Mouse (Mus musculus): ENCODE data around the gene Srp14.
A peak's percentile ranks its signal among the peaks of the same experiment; 100 is the strongest.

Srp14 gene

DNA sequence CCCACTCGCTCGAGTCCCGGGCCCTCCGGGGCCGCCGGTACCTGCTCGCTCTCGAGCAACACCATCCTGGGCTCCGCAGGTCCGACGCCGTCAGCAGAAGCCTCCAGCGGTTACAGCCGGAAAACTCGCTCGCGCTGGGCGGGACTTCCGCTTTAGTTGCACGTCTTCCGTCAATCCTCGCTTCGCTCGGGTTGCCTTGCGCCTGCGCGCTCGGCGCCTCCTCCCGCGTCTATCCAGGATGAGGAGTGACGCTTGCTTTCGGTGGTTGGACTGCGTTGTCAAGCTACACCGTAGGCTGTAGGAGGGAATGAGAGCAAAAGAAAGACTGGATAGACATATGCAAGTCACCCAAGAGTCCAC, at the start of gene Srp14:
Gene Srp14 (minus strand): TSS at position 162 of the 360 bp plus-strand sequence.
- DNase-seq (ENCODE audit: low spot score in 2 of 2) = peak; percentile 88 to 92

DNA sequence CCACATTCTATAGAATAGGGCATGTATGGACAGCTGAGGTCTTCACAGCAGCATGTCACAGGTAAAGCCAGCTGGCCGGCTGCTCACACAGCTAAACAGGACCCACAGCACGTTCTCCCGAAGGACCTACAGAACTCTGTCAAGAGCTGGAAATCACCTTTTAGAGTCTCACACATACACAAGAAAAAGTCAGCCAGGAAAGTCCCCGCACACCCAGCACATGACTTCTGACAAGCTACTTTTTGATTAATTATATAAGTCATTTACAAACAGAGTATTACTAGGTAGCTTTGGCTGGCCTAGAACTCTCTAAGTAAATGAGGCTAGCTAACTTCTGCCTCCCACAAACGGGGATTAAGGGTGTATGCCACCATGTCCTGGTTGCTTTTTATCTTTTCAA, 47.0 kb upstream of the Srp14 start:
- DNase-seq (ENCODE audit: low spot score in 2 of 2) = no peak

DNA sequence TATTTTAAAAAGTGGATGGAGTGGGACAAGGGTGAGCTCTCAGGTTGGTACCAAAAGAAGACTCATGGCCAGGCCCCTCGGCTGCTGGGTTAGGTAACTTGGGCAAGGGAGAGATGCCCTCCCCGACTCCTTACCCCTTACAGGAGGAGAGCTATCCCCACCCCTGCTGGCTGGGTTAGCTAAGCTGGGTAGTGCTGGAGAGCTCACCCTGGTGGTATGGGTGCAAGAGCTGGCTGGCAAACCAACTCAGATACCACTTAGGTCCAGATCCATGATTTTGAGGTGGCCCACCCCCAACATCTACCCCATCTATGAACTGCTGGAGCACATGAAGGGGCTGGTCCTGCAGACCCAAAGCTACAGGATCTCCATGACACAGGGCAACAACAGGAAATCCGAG, 45.3 kb upstream of the Srp14 start:
- no peak for DNase-seq (ENCODE audit: low spot score in 2 of 2)

DNA sequence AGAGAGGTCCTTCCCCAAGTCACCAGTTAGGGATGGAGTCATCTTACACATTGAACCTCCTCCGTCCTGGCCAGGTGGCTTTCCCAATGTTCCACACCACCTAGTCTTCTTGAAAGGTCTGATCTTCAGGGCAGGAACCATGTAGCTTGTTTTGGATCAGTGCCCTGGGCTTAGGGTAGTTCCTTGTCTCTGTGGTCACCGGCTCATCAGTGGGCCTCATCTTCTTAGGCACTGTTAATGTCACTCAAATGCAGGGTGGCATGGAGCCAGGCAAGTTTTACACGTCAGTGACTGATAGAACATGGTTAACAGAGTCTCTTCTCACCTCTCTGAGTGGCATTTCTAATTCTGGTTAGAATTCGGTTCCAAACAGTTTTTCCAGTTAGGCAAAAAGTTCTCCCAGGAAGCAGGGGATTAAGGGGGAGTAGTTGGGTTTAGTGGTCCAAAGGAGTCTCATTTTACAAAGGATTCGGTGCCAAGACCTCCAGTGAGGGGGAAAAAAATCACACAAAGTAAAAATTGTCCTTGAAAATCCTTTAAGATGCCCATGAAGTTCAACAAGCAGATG, 43.7 kb upstream of the Srp14 start:
- DNase-seq (ENCODE audit: low spot score in 2 of 2) = no peak

DNA sequence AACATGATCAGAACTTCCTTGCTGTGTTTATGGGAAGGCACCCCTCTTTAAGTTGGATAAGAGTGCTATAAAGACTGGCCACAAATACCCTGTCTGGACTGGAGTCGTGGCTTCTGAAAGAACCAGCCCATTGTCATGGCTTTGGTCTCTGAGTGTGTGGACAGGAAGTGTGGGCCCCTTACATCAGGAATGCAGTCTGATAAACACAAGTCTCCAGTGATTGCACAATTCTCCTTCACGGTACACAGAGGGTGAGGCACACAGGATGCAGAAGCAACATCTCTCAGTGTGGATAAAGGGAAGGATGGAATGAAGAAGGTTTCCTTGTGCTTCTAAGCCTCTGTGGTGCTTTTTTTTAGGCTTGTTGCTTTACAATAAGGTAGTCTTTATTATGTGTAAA, 42.8 kb upstream of the Srp14 start:
- DNase-seq (ENCODE audit: low spot score in 2 of 2) = no peak

DNA sequence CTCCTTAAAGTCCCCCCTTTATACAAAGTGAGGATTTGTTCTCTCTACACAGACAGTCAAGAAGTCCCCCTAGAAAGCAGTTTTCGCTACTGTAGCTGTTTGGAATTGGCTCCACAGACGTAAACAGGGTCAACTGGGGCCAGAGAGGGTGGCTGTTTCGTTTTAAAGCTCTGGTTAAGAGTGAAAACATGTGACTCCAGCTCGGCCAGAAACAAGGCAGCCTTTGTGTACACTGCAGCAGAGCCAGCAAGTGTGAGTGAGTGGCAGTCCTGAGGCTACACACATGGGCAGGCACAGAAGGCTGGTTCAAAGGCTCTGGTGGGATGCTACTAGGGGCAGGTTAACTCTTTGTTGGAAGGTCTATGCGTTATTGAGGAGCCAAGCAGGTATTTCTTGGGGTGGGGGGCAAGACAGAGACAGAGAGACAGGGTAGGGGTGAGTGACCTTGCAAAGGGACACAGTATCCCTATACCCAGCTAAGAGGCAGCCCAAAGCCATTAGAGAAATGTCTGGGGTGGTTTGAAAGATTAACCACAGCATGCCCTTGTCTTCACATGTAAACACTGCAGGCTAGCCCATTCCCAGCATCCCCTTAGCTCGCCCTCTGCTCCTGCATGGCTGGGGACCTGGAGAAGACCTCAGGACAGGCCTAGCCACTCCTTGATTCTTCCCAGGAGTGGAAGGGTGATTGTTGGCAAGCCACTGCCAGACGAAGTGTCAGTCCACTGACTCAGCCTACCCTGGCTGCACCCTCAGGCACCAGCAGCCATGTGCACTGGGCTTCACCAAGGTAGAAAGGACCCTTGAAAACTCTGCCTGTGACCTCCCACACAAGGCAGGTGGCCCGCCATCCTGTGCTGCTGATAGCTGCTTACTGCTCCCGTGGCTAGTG, 40.8 kb upstream of the Srp14 start:
- no peak for DNase-seq (ENCODE audit: low spot score in 2 of 2)

DNA sequence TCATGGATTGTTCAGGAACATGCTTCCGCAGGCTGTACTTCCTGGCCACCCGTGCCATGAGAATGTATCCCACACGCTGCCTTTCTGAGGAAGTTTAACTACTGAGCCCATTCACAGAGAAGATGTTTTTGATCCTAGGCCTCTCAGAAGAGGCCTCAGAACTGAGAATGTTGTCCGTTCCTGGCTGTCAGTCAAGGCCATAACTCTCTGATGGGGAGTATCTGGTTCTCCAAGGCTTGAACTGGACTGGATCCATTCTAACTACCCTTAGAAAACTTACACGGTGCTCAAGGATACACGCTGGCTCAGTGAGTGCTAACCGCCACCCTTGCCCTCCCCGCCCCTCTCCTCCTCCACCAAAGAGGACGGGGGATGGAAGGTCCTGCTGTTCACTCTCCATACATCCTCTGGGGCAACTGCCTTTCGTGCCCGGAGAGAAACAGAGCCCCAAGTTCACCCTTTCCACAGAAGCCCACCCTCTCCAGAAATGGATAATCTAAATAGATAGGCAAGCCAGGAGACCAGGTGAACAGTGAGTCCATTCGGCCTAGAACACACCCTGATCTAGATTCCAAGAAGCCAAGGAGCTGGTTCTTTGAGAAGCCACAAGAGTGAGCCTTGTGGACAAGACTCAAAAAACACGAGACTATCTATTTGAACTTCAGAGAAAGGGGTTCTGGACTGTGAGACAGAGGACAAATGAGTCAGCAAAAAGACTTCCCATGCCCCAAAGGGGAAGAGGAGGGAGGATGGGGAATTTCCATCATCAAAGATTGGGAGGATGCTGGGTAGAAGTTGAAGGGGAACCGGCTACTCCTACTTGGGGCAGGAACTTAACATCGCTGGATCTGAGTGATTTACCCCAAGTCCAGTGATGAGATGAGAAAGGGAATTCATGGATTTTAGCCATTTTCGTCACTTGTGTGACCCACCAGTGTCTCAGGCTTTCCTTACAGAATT, 33.2 kb upstream of the Srp14 start:
- no peak for DNase-seq (ENCODE audit: low spot score in 2 of 2)

DNA sequence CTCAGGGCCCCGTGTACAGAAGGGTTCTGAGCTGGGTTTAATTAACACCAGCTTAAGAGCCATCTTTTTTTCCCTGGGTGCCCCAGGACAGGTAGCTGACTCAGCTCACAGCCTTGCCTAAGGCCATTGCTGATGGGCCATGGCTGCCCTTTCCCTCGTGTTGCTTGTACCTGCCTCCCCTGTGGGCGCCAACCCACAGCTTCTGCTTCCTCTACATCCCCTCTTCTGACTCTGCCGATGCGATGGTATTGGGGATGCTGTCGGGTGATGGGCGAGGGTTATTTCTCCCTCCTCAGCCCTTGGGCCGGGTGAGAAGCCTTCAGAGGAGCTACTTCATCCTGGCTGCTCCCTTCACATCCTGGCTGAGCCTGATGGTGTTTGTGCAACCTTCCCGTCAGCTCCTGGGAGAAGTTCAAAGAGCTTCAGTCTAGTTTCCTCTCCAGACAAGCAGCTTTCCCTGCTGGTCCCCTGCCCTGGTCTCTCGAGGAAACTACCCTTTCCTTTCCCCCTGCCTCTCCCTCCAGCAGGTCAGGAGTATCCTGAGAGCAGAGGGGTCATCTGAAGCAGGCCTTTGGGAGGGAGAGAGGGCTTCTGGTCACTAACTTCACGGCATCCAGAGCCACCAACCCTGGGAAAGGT, 32.4 kb upstream of the Srp14 start:
- DNase-seq (ENCODE audit: low spot score in 2 of 2) = no peak

DNA sequence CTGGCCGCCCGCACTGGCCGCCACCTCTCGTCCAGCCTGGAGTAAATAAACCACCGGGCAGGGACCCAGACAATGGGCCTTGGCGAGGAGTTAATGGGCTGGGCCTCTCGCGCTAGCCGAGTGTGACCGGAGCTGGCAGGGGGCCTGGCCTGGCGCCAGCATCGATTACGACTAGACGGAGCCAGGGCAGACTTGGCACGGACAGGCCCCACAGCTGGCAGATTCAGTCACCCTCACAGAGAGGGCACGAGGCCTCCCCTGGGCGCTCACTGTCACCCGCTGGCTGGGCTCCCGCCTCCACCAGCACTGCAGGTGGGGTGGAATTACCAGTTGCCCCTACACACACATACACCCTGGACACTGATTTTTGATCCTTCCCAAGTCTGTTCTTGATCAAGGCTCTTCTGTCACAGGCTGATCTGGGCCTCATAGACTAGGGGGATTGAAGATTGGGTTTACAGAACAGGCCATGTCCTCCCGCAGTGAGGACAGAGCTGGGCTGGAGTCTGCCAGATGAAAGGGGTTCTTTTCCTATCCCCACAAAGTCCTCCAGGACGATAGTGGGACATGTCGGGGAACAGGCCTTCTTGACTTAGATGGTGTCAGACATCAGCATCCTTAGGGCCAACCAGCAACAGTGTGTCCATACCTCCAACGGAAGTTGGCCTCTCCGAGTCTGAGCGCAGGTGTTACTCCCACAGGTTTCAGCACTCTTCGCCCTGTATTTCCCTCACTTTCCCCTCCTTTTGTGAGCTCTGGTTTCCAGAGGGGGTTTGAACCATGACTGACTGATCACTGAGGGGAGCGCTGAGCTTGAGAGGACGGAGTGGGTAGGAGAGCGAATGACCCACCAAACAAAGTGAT, 31.2 kb upstream of the Srp14 start:
- DNase-seq (ENCODE audit: low spot score in 2 of 2) = no peak

DNA sequence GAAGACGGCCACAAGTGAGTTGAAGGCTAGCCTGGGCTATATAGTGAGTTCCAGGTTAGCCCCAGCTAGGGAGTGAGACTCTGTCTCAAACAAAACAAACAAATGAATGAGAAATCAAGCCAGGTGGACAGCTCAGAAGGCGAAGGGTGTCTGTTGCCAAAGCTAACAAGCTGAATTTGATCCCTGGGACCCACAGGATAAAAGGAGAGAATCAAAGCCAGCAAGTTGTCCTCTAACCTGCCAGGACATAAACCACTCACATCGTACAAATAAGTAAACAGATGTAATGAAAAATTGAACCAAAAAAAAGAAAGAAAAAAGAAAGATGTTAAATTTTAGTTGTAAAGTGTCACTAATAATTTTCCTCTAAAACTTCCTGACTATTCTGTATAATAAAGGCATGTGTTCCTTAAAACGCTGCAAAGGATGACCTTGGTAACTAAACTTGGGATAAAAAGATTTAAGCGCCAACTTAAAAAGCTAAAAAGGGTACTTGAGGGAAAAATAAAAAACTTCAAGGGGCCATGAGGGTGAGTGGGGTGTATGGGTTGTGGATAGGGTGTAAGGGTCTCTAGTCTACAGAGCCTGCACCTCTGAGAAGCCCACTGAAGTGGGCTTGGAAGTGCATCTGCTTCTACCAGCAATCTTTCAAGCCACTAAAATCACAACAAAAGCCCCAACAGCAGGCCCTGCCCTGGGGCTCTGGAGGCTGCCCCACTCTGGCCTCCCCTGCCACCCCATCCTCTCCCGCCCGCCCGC, 30.4 kb upstream of the Srp14 start:
- DNase-seq (ENCODE audit: low spot score in 2 of 2) = no peak

DNA sequence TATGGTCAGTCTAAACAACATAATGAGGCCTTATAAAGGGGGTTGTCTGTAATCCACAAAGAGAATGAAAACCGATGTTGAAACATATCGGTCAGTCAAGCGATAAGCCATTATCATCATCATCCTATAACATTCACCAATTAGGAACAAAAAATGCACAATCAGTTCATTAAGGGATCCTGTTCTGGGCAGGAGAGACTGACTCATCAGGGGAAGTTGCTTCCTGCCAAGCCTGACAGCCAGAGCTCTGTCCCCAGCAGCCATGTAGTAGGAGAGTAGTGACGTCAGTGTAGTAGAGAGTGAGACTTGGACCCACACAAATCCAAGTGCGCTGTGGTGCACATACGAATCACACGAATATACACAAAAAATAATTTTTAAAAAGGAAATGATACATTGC, 27.6 kb upstream of the Srp14 start:
- no peak for DNase-seq (ENCODE audit: low spot score in 2 of 2)

DNA sequence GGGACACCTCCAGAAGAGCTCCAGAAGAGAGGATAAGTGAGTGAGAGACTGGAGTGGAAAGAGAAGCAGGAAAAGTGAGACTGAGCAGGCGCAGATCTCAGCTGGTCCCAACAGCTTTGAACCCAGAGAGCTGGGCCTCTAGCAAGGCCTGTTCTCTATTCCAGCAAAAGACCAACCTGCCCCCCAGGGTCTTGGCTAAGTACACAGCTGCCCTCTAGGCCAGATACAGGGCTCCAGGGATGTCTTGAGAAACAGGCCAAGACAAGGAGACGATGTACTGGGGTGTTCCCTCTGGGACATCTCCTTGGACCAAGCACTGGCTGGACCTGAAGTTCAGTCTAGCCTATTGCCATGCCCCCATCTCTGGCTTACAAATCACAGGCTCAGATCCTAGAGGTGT, 20.7 kb upstream of the Srp14 start:
- DNase-seq (ENCODE audit: low spot score in 2 of 2) = peak in 1 of 2 experiments; percentile 36

DNA sequence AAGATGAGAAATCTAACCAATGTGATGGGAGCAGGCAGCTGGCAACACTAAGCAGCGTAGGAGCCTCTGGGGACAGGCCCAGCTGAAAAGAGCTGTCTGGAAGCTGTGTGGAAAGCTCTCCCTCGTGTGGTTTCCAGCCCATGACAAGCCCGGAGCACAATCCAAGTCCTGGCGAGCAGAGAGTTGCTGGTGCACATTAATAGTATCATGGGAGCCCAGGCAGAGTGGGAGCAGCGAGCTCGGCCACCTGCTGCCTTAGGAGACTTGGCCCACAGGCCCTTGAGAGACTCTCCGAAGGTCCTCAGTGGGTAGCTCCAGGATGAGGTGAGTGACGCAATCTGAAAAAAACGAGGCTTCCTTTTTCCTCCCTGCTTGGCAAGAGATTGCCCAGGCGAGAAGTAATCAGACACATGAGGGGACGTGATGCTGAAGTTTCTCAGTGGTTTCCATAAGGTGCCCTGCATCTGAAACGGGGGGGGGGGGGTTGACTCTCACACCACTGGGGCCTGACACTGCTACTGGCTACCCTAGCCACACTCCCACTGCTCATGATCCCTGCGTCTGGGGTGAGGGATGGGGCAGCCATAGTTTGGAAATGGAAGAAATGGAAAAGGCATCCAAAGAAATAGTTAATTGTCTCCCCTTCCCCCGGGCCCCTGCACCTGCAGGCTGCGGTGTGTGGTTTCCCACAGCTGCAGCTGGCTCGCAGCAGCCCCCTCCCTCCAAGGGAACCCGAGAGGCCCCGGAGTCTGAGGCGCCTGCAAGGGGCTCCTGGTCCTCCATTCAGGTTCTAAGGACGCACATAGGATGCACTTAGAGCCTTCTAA, 19.8 kb upstream of the Srp14 start:
- DNase-seq (ENCODE audit: low spot score in 2 of 2) = peak; percentile 92 to 95

DNA sequence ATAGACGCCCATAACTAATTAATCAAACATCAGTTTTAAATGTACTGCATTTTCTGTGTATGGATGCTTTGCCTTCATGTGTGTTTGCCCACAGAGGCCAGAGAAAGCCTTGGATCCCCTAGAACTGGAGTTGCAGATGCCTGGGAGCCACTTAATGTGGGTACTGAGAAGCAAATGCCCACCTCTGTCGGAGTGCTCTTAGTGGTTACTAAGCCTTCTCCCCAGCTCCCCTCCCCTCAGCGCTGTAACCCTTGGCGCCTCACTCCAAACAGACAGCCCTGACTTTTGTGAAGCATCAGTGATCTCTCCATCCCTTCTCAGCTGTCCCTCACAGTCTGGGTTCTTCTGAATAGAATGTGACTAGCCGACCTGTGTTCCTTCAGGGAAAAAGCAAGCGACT, 19.0 kb upstream of the Srp14 start:
- DNase-seq (ENCODE audit: low spot score in 2 of 2) = peak; percentile 58 to 61

DNA sequence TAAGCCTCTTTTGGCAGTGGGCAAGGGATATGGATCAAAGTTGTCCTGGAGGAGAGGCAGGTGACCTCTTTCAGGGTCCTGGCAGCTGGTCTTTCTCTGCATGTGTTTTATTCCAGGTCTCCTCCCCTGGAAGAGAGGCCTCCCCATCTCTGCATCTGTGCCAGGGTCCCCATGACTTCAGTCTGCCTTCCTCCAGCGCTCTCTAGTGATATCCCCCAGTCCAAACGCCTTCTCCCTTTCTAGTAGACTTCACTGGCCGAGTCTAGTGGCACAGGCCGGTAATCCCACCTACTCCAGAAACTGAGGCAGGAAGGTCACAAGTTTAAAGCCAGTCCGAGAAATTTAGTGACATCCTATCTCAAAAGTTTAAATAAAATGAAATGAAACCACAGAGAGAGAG, 18.4 kb upstream of the Srp14 start:
- DNase-seq (ENCODE audit: low spot score in 2 of 2) = no peak

DNA sequence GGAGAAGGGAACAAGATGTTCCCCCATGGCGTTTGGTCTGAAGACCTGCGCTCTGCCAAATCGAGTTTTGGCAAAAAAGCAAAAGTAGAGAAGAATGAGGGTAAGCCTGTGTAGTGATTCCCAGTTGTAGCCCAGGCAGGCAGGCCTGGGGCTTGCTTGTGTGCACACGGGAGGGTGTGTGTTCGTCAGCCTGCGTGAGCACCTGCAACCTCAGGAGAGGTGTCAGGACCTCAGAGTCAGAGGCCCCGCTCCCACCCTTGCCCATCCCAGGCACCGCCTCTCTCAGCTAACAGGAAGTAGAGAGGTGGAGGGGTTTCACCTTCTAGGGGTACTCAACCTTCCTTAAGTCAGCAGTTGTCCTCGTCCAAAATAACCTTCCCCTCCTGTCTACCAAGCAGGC, 15.5 kb upstream of the Srp14 start:
- DNase-seq (ENCODE audit: low spot score in 2 of 2) = peak; percentile 79 to 82

DNA sequence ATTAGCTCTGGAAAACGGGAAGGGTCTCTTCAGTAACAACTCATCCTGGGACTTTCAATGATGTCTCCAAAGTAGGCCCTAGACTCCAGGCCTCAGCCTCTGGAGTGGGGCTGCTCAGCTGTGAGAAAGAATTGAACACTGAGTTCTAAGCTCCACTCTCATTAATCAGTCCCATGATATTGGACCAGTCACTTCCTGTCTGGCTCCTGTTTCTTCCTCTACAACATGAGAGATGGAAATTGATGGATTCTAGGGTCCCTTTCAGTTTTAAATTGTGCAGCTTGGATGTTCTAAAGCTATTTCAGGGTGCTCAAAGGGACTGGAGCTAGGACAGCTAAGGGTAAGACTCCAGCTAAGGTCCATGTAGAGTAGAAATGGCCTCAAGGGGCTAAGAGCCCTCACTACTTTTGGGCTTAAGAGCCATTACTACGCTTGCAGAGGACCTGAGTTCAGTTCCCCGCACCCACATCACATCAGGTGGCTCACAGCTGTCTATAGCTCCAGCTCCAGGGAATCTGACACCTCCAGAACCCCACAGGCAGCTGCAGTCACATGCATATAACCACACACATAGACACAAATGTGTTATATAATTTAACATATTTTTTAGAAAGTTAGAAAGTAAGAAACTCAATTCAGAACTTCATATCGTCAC, 12.4 kb upstream of the Srp14 start:
- DNase-seq (ENCODE audit: low spot score in 2 of 2) = peak; percentile 36 to 57

DNA sequence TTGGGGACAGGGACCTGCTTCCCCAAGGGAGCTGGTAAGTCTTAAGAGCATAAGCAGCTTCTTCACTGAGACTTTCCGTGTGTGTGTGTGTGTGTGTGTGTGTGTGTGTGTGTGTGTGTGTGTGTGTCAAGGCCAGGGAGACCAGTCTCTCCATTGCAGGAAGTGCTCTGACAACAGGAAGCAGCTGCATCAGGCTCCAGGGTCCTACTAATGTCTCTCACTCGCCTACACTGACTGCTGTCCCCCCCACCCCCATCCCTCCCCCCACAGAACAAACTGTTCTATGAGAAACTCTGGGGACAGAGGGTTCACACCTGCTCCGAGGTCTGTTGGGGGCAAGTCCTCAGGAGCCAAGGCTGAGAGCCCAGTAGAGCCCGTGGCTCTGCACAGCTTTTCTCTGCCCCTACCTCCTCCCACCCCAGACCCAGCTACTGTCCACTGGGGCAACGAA, 11.8 kb upstream of the Srp14 start:
- peak; percentile 75 to 79 for DNase-seq (ENCODE audit: low spot score in 2 of 2)

Measured in thymus, postnatal 10 days (tissue).